Mouse (Mus musculus) intestine, postnatal 0 days (tissue): ENCODE results near the gene D6Wsu163e. TPM values are rescaled to one million over a fixed set of nuclear protein-coding genes. Genes with fewer than 3 reads are reported as not detected.
A peak's percentile ranks its signal among the peaks of the same experiment; 100 is the strongest.

Experiments used
- ATAC-seq: fragments of 200-750 bp; cut with Nextera tagmentation; 2 replicates; pipeline ENCODE4 v1.8.0; 2017; ENCODE audit warnings: mild to moderate bottlenecking, moderate TSS enrichment, moderate library complexity
- H3K27ac ChIP-seq: fragments of 300-500 bp; sonication (generic); 2 replicates; pipeline ENCODE4 v1.5.1; 2014; ENCODE audit warnings: mild to moderate bottlenecking, low read depth, low read length, moderate library complexity
- H3K27me3 ChIP-seq: fragments of 300-500 bp; sonication (generic); replicated peaks from 2 replicates; pipeline ENCODE4 v1.6.1; 2014; ENCODE audit warnings: low read length, mixed read lengths; ENCODE audit not compliant: control insufficient read depth, insufficient read depth
- H3K36me3 ChIP-seq: fragments of 300-500 bp; sonication (generic); 2 replicates; pipeline ENCODE4 v1.6.1; 2014; ENCODE audit warnings: mild to moderate bottlenecking, moderate library complexity; ENCODE audit not compliant: control insufficient read depth, insufficient read depth
- H3K4me1 ChIP-seq: fragments of 300-500 bp; sonication (generic); replicated peaks from 2 replicates; pipeline ENCODE4 v1.6.1; 2014; ENCODE audit warnings: antibody characterized with exemption, low read length, mixed read lengths; ENCODE audit not compliant: control insufficient read depth, insufficient read depth
- H3K4me2 ChIP-seq: fragments of 300-500 bp; sonication (generic); replicated peaks from 2 replicates; pipeline ENCODE4 v1.6.1; 2014; ENCODE audit warnings: low read depth, mild to moderate bottlenecking, moderate library complexity
- H3K4me3 ChIP-seq: fragments of 300-500 bp; sonication (generic); 2 replicates; pipeline ENCODE4 v1.5.1; 2014; ENCODE audit warnings: low read depth, low read length
- H3K9ac ChIP-seq: fragments of 300-500 bp; sonication (generic); 2 replicates; pipeline ENCODE4 v1.6.1; 2014; ENCODE audit warnings: mild to moderate bottlenecking, low read depth, low read length
- H3K9me3 ChIP-seq: fragments of 300-500 bp; sonication (generic); 2 replicates; pipeline ENCODE4 v1.6.1; 2016; ENCODE audit warnings: mixed run types; ENCODE audit not compliant: control insufficient read depth
- CTCF ChIP-seq: sonication (generic); IDR thresholded peaks from 2 replicates; pipeline ENCODE4 v1.5.1; 2016; ENCODE audit warnings: low read depth, mild to moderate bottlenecking, control low read depth, antibody characterized with exemption, moderate library complexity
- WGBS: fragments of 180-500 bp; shearing (Covaris S2); extraction: QIAGEN DNeasy Blood & Tissue Kit; methylation state at CpG from one replicate; pipeline ENCODE4 v1.1.7; 2014; 5-methylcytosine and 5-hydroxymethylcytosine counted together
- polyA plus RNA-seq: library from polyadenylated mRNA; unstranded; fragments of >200 nt; fragmentation: Nextera tagmentation; extraction: Ambion mirVana; gene quantifications from 2 replicates; pipeline ENCODE4 v1.2.1, GENCODE M21; 2015

D6Wsu163e gene
- polyA plus RNA-seq, result 16.2 and 19.5 TPM in 2 replicates

DNA sequence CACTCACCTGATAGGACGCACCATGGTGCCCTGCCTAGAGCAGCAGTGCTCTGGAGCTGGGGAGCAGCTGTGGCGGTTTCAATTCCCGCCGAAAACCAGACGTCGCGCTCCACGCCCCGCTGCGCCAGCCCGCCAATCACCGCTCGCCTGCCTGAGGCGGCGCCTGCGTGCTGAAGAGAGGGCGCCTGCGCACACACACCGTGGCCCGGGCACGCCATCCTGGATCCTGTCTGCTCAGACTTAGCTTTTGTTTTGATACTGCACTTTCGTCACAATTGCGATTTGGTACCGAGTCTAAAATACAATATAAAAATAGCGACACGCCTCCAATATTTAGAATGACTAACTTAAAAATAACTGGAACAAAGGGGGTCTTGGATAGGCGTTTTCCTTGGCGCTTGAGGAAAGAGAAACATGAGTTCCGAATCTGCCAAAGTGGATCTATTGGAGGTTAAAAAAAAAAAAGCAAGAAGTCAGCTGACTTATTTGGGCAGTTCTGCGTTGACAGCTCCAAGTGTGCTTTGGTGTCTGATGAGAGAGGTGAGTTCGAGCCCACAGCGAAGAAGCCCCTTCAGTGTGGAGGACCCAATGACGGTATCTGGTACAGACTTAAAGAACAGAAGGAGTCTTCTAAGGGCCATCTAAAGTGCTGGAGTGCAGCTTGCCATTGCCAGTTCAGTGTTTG, at the start of gene D6Wsu163e, which contains the start of gene Rad51ap1:
Gene D6Wsu163e (plus strand): TSS at position 476 of the 685 bp plus-strand sequence.
Gene Rad51ap1 (minus strand): TSS at position 101 of the 685 bp plus-strand sequence.
- Histone ChIP-seq H3K4me3 (peak within 1 kb of the TSS; percentile 58), H3K9me3 (no peaks in the 10 kb centered on the region), H3K36me3 (0 out of 2 replicates have a peak, but pooled peaks cover 6% of the 10 kb centered on the region), H3K4me2 (peak within 1 kb of the TSS; percentile 87), H3K27ac (no peak within 1 kb of the TSS; the same call in 1 of the 2 replicates), H3K27me3 (no peaks in the 10 kb centered on the region), H3K9ac (peak within 1 kb of the TSS; percentile 47), H3K4me1 (0 out of 2 replicates have a peak, but pooled peaks cover 4% of the 10 kb centered on the region)
- ATAC-seq, result peak; percentile 100
- peak; percentile 0; the same call in 1 of the 2 replicates for TF ChIP-seq CTCF
- under 1% methylated on average over 33 of the region's 33 CpGs for WGBS

DNA sequence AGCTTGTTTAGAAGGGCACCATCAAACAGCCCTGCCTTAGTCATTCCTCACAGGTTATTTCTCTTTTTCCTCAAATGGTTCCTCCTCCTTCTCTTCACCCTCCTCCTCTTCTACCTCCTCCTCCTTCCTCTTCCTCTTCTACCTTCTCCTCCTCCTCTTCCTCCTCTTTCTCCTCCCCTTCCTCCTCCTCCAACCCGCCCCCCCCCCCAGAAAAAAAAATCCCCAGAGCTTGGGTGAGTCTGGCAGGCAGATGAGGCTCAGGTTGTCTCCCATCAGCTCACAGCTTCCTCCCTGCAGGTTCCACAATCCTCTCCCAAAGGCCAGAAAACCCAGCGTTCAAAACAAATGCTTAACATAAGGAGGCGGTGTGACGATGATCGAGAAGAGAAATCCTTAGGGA, 32.4 kb upstream of the D6Wsu163e start:
- Histone ChIP-seq H3K27ac (no peak overlapping the region), H3K4me3 (no peak overlapping the region), H3K36me3 (no peaks in the 10 kb centered on the region), H3K4me2 (no peak overlapping the region), H3K27me3 (no peaks in the 10 kb centered on the region), H3K9me3 (no peaks in the 10 kb centered on the region), H3K9ac (no peak overlapping the region), H3K4me1 (no peaks in the 10 kb centered on the region)
- ATAC-seq, result no peak
- 66% methylated on average over 4 of the region's 5 CpGs for WGBS
- TF ChIP-seq CTCF, result no peak

DNA sequence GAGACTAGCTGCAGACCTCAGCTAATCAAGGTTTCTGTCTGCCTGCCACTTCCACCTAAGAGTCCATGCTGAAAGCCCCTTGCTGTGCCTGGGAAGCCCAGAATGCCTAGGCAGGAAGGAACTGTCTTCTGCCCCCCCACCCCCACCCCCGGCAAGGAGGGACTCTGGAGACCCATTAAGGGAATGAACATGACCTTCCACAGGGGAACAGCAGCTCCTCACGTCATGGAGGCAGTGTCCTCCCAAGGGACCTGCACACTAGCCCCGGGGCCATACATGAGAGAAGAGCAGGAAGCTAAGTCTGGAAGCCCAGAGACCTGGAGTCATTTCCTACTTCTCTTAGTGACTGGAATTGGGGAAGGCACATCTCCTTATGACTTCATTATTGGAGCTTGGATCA, 31.9 kb upstream of the D6Wsu163e start:
- WGBS, result 61% methylated on average over 3 of the region's 3 CpGs
- Histone ChIP-seq H3K4me3 (no peak overlapping the region), H3K4me2 (no peak overlapping the region), H3K27ac (no peak overlapping the region), H3K9ac (no peak overlapping the region), H3K27me3 (no peaks in the 10 kb centered on the region), H3K4me1 (no peaks in the 10 kb centered on the region), H3K9me3 (no peaks in the 10 kb centered on the region), H3K36me3 (no peaks in the 10 kb centered on the region)
- TF ChIP-seq CTCF, result no peak
- no peak for ATAC-seq

DNA sequence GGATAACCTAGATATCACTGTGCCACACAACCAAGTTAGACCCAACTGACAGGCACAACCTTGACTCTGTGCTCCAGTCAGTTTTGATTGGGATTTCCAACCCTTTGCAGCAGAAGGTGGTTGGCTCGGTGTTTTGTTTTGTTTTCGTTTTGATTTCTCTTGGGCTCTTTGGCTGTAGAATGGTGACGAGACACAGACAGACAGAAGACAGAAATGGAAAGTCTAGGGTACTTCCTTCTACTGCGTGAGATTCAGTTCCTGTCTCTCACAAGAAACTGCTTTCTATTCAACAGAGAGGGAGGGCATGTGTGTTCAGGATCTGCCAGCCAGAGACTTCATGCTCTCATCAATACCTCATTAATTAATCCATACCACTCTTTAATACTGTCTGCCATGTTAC, 29.0 kb upstream of the D6Wsu163e start:
- no peak overlapping the region for H3K4me3 ChIP-seq
- H3K9me3 ChIP-seq, result no peaks in the 10 kb centered on the region
- 67% methylated on average over 4 of the region's 4 CpGs for WGBS
- H3K4me1 ChIP-seq, result no peaks in the 10 kb centered on the region
- H3K27ac ChIP-seq, result no peak overlapping the region
- H3K9ac ChIP-seq, result no peak overlapping the region
- no peak for ATAC-seq
- TF ChIP-seq CTCF, result no peak
- H3K4me2 ChIP-seq, result no peak overlapping the region
- no peaks in the 10 kb centered on the region for H3K36me3 ChIP-seq
- no peaks in the 10 kb centered on the region for H3K27me3 ChIP-seq

DNA sequence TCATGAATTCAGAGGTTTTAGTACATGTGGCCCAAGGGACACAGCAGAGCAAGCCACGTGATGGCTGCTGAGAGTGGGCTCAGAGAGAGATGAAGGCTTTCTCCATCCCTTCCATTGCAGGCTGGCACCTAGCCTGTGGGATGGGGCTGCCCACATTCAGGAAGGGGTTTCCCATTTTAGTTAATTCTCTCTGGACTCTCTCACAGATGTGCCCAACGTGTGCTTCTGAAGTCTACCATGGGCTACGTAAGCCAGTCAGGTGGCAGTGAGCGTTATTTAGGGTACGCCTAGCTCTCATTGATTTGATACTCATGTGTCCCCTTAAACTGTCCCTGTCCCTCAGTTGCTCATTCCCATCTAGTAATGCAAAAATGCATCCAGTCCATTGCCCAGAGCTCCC, 24.8 kb upstream of the D6Wsu163e start:
- Histone ChIP-seq H3K27ac (no peak overlapping the region), H3K4me2 (no peak overlapping the region), H3K4me3 (no peak overlapping the region), H3K36me3 (no peaks in the 10 kb centered on the region), H3K9ac (no peak overlapping the region), H3K27me3 (no peaks in the 10 kb centered on the region), H3K4me1 (no peaks in the 10 kb centered on the region), H3K9me3 (no peaks in the 10 kb centered on the region)
- no peak for TF ChIP-seq CTCF
- WGBS, result 84% methylated on average over 5 of the region's 5 CpGs
- ATAC-seq, result no peak

DNA sequence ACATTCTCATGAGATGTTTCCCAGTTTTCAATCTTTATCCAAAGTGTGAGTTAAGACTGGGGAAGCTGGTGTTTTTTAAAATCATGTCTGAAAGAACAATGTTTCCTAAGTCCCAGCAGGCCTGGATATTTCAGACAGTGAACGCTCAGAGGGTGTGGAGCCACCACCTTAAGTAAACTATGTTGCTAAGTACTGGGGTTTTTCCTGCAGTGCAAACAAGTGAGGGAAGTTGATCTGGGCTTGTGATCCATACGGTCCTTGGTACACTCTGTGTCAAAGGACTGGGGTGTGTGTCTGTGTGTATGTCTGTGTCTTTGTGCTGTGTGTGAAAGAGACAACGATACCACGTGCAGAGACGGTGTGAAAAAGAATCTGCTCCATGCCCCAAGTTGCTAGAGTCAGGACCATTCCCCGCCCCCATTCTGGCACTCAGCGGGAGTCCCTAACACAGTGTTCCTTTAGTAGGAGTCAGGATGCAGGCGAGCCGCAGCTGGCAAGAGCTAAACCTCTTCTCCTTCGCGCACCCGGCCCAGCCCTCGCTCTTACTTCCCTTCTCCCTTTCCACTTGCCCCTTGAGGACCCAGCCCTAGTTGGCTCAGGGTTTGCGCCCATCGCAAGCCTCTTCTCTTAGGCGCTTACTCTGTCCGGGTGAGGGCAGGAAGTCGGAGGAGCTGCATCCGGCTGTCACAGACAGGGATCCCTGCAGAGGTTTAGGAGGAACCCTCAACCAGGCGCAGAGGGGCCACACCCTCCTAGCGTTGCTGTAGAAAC, 18.5 kb upstream of the D6Wsu163e start, which contains the start of gene Dyrk4:
Gene Dyrk4 (minus strand): TSS at position 729 of the 771 bp plus-strand sequence.
- no peak for TF ChIP-seq CTCF
- no peak within 1 kb of the TSS for H3K4me3 ChIP-seq
- no peaks in the 10 kb centered on the region for H3K4me1 ChIP-seq
- H3K9ac ChIP-seq, result no peak within 1 kb of the TSS
- ATAC-seq, result peak; percentile 72
- 12% methylated on average over 21 of the region's 21 CpGs for WGBS
- H3K4me2 ChIP-seq, result peak within 1 kb of the TSS; percentile 46
- no peaks in the 10 kb centered on the region for H3K9me3 ChIP-seq
- no peaks in the 10 kb centered on the region for H3K27me3 ChIP-seq
- peak within 1 kb of the TSS; percentile 35 for H3K27ac ChIP-seq
- H3K36me3 ChIP-seq, result peaks cover 17% of the 10 kb centered on the region
